Mouse (Mus musculus) bone marrow macrophage, adult 2 months (primary cell): ENCODE data around the gene Strip2.

ENCODE experiments used
- CTCF ChIP-seq: IDR thresholded peaks from 2 replicates; pipeline ENCODE4 v1.5.1; 2012; ENCODE audit warnings: low read depth, mild to moderate bottlenecking, low read length, moderate library complexity
- POLR2A ChIP-seq: IDR thresholded peaks from 2 replicates; pipeline ENCODE4 v1.6.1; 2012; ENCODE audit warnings: mild to moderate bottlenecking, low read depth, low read length, borderline replicate concordance

DNA sequence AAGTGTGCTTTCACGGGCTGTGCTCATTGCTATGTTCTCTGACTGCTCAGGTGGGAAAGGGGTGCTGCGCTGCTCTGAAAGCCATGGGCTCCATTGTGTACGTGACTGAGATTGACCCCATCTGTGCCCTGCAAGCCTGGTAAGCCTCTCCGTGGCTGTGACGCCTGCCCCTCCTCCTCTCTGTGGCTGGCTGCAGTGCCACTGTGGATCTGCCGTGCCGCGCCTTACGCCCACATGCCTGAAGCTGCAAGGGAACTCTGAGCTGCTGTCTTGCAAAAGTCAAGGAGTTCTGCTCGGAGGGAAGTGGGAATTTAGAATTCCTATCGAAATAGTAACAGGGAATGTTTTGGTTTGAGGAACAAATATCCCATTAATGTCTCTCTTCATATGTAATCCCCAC, 25.7 kb upstream of the Strip2 start:
- TF ChIP-seq POLR2A (no peak), CTCF (no peak)
